Mouse (Mus musculus) yolk sac, embryonic 10.5 days (tissue): Measurements from ENCODE around the gene Gpc1.

Source experiments
- DNase-seq: peaks from one replicate; pipeline ENCODE4 v3.0.0-alpha.2; 2017; ENCODE audit warnings: low spot score

Gene Gpc1

DNA sequence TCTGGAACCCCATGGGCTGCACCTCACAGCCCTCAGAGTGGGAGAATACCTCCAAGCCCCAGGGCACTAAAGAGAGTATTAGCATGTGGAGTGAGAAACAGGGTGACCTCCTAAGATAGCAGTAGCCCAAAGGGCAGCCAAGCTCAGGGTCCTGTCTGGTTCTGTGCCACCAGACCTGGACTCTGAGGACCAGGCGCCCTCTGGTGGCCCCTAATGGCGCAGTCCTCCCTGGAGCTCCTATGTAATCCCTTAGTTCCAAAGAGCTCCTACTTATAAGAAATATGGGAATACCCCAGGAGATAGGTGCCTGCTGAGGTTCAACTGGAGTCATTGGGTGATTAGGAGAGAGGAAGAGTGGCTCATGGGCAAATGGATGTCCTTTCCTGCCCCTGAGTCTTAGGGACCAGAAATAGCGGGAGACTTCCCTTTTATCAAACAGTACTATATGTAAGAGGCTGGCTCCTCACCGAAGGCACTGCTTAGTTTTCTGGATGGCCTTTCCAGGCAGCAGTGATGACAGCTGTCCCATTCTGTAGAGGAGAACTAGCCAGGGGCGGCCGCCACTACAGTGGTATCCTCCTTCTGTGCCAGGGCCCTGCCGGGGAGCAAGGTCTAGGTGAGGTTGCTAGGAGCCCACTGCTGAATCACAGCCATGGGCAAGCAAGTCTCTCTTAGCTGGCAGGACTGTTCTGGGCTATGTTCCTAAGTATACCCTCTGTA is 2.7 kb downstream of the Gpc1 start:
- peak; percentile 40 for DNase-seq

DNA sequence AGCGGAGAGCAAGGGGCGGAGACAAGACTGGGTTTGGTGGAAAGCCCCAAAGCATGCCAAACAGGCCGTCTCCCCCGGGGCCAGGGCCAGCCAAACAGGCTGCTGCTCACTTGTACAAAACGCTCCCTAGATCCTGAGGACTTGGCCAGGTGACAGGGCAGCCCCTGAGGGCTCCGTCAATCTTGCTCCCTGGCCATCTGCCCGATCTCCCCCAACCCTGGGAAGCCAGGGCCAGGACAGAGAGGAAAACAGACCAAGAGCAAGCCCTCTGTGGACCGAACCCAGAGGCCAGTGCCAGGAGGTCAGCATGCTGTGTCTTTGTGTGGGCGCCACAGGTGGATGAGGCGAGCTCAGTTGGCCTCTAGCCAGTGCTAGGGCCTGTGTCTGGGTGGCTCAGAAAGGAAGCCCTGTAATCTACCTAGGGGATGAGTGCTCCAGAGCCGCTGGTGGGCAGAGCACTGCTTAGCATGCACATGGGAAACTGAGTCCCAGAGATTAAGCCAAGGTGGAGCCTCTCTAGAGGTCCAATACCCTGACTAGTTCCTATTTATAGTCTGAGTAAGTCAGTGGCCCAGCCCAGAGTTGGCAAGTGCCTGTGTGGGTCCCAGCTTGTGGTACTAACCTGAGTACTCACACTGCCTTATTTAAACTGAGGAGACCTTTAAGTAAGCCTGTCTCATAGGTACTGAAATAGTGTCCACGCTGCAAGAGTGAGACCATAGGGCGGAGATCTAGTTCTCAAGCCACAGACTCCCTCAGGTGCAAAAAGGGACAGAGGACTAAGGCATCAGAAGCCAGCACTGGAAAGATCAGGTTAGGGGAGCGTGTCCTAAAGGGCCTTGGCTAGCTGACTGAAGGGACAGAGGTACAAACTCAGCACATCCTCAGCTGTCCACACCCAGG is 6.7 kb downstream of the Gpc1 start:
- no peak for DNase-seq

DNA sequence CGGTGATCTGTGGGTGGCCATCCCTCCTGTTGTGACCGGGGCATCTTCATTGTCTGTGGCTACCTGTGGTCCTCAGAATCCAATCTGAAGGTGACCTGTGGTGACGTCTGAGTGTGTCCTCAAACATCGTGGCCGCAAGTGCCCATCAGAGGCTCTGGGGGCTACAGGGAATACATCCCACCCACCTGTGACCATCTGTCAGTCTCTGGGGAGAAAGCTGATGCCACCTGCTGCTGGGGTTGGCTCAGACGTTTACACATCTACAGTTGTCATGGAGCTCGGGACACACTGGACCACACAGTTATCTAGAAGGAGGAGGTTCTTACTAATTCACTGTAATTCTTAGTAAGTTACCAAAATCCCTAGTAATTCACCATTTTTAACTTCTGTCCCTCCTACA is 7.8 kb downstream of the Gpc1 start:
- DNase-seq = no peak

DNA sequence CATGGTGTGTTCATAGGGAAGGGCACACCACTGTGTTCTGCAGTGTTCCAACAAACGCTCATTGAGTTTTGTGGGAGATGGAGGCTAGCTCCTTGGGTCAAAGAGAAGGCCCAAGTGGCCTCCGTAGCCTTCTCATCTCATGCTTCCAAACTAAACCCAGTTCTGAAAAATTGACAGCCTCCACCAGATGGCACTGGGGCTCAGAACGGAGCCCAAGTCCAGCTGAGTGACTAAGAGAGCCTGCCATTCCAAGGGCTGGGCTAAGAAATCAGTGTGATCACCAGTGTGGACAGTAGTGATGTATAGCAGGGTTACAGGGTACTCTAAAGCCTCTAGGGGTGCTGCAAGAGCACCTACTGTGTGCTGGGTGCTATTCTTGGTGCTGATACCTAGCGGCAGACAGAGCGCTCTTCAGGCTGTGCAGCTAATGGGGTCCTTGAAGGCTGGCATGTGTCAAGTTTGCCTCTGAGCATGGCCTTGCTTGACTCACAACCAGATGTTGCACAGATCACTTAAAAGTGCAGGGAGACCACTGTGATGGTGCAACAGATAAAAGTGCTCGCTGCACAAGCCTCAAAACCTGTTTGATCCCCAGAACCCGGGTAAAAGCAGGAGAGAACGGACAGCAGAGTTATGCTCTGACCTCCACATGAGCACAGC is 8.9 kb downstream of the Gpc1 start:
- no peak for DNase-seq

DNA sequence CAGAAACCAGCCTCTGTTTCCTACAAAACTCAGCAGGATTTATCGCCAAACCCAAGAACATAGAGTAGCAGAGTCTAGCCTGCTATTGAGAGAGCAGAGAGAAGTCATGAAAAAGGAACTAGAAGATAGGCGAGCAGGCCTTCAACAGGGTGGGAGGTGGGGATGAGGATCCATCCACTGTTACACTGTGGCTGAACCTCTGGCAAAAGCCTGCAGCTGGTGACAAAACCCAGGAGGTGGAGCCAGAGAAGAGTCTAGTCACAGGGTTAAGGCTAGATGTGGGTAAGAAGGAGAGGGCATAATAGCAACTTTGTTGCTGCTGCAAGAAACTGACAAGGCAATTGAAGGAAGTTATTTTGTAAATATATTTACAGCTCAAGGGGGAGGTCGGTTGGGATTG is 10.0 kb downstream of the Gpc1 start:
- no peak for DNase-seq

DNA sequence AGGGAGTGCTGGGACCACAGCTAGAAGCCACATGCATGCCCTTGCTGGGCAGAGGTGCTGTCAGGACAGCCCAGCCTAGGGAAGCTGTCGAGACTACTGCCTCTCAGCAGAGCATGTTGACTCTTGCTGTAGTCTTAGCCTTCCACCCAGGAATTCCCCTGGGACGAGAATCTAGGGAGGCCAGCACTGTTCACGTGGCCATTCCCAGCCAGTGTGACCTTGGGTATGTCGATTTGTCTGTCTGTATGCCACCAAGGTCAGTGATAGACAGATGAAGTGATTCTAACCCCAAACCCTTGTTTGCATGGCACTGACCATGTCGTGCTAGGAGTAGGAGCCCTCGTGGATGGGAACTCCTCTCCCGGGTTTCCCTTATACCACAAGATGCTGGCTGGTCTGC is 14.4 kb downstream of the Gpc1 start:
- DNase-seq = no peak

DNA sequence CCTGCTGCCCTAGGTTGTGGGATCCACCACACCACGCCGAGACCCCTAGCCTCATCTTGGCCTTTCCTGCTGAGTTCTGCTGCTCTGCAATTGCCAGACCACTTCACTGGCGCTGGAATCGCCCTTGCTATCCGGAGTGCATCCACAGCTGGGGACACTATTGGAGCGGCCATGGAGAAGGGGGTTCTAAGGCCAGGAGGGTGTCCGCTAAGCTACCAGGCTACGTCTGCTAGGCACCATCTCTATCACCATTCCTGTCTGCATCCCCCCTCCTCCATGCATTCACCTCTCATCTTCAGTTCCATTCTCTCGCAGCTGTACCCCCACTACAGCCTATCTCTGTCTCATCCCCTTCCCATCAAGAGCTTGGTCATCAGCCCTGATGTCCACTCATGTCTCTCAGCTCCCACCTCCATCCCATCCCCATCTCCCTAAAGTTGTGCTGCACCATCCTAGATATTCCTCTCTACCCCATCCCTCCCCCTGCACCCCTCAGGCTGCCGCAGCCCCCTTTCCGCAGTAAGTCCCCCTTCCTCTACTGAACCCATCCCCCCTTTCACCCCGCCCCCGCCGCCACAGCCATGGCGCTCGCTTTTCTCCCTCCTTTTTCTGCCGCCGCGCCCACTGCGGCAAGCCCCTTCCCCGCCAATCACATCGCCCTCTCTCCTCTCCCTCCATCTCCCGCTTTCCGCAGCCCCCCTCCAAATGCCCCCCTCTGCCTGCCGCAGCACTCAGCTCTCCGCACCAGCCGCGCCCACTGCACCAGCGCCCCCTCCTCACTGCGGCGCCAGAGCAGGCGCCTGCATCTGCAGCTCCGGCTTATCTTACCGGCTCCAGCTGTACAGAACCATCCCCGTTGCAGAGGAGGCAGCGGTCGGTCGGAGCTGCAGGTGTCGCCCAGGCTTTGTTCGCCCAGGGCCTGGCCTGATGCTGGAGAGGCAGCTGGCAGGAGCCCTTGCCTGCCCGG is 16.7 kb downstream of the Gpc1 start:
- DNase-seq = no peak

DNA sequence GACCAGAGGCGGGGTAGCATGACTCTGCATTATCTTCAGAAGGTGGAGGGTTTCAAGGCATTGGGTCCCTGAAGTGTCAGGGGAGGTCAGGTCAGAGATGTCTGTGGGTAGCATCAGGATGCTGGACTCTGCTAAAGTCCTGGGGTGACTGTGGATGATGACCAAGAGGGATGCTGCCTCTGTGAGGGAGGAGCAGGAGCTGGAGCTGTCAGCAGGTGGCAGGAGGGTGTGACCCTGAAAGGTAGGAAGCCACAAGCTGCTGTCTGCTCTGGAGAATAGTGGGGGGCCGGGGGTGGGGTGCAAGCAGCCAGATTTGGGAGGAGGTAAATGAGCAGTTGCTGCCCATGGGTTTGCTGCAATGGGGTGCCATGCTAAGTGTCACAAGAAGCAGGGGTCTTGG is 18.0 kb downstream of the Gpc1 start:
- no peak for DNase-seq

DNA sequence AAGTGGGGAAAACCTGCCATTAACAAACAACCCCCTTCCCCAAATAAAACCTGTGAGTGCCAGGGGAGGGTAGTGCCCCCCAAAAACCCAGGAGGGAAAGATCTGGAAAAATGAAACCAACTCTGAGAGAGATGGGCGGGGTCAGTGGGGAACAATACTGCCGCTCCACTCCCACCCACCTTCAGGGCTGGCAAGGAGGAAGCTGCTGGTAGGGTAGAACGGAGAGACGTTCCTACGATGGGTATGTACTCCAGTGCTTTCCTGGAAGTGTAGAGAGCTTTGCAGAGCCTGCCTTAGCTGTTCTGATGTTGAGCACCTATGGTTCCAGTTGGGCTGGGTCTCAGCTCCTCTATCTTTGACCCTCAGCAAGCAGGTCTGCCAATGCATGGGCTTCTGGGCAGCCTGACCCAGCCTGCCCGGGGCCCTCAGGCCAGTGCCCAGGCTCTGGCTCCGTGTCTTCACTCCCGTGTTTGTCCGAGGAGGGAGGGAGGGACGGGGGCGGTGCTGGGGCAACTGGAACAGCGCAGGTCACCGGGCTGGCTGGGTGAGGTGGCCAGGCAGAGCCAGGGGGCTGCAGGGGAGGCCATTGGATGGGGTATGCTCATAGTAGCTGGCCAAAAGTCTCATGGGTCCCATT is 18.6 kb downstream of the Gpc1 start:
- DNase-seq = no peak

DNA sequence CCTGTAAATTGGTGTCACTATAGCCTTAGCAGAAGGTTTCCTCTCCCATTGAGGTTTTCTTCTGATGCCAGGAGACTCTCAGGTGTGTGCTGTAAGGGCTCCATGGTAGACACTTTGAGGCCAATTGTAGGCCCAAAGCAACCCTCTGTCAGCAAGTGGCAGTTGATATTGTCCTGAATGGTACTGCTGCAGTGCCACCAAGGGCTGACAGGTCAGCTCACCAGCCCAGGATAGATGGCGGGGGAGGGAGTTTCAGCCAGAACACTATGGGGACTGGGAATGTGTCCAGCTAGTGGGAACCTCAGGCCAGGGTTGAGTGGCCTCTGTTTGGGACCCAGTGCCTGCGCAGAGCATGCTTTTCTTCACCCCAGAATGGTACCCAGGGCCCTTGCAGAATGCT is 21.0 kb downstream of the Gpc1 start:
- no peak for DNase-seq

DNA sequence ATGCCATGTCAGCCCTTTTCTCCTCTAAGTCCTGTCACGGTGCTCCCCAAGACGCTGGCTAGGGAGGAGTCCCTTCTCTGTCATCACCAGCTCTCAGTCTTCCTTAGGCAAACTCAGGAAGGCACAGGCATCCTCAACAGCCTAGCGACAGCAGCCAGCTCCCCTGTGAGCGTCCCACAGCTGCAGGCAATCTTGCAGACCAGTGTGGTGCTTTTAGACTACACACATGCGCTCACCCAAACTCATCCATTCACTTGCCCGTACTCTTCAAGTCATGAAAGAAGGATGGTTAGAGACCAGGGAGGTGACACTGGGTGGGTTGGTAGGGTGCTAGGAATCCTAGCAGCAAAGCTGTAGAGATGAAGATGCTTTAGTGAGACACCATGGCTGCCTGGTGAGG is 30.1 kb downstream of the Gpc1 start:
- DNase-seq = no peak

DNA sequence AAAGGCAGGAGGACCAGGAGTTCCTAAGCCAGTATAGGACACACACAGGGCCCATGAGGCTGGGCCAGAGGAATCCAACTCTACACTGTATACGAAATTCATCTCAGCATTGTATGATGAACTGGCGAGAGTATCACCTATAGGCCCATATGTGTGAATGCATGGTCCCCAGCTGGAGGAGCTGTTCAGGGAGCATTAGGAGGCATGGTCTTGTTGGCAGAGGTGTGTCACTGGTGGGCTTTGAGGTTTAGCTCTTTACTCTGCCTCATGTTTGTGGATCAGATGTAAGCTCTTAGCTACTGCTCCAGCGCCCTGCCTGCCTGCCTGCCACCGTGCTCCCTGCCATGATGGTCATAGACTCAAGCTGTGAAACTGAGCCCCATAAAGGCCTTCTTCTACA is 31.8 kb downstream of the Gpc1 start:
- DNase-seq = no peak

DNA sequence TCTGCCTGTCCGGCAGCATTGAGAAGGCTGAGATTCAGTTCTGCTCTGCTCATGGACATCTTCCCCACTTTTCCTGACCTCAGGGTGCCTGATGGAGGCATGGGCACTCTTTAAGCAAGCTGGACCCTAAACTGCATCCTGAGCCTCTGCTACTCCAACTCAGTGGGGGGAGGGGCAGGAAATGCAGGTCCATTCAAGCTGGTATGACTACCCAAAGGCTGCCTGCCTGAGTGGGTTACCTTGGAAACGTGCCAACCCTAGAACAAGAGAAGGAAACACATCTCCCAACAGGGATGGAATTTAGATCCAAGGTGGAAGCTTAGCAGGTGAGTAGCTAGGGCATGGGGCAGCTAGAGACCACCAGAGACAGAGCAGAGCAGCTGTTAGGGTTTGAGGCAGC is 34.7 kb downstream of the Gpc1 start:
- no peak for DNase-seq

DNA sequence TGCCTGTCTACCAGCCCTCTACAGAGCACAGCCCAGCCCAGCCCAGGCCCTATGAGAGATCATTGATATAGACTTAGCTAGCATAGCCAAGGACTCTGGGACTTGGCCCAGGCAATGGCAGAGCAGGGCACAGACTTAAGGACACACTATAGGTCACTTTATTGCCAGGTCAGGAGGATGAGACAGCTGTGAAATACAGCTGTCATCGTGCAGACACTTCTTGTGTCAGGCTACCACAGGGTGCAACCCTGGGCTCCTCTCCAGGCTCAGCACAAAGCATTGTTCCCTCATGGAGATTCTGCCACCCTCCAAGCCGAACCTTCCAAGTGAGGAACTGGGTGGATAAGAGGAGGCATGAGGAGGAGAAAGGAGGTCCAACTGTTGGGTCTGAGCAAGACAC is 38.5 kb downstream of the Gpc1 start:
- no peak for DNase-seq

DNA sequence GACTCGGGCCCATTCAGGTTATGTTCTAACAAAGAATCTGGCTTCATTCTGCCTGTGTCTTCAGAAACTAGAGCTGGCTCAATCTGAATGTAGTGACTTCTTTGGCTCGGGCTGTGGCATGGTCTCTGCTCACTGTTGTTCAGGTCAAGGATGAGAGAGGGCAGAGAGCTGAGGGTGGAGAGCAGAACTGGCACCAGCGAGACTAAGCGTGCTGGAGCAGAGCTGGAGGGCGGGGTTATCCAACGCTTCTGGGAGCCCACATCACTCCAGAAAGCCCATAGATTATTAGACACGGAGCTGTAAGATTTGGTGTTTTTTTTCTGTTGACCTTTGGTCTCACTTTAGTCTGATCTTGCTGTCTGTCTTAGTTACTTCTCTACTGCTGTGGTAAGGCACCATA is 41.2 kb downstream of the Gpc1 start:
- no peak for DNase-seq

DNA sequence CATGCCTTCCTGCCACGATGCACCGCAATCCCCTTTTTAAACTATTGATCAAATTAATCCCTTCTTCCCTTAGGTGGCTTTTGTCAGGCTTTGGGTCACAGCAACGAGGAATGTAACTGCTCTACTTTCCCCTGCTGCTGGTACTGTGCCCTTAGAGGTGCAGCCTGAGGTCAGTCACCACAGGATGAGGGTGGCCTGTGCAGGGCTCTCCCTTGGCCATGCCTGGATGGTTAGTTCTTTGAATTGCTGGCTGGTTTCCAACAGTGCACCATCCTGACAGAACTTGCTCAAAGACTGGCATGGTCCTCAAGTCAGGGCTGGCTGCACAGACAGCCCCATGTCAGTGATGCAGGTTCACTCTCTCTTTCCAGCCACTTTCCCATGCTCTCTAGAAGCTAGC is 42.6 kb downstream of the Gpc1 start:
- no peak for DNase-seq

DNA sequence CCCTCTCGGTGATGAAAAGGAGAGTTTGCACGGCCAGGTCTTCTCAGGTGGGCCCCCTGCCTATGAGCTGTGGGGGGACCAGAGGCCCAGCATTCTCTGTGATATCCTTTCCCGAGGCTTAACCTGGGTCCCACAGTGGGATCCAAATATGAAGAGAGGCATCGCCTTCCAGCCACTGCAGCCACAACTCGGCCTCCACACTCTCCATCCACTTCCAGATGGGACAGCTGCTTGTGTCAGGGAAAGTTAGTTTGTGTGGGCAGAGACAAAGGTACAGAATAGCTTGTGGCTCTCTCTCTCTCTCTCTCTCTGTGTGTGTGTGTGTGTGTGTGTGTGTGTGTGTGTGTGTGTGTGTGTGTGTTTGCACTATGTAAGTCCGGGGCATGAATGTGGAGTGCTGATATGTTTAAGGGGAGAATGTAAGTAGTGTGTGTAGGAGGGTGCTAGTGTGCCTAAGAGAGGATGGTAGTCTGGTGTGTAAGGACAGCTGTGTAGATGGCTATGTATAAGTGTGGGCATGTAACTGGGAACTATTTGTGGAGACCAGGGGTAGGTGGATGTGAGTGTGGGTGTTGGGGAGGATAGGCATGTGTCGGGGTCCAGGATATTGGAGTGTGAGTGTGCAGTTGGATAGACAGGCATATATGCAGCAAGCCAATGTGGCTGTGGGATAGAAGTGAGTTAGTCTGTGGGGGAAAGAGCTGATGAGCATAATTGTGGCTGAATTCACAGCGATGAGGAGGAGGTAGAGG is 44.1 kb downstream of the Gpc1 start:
- no peak for DNase-seq

DNA sequence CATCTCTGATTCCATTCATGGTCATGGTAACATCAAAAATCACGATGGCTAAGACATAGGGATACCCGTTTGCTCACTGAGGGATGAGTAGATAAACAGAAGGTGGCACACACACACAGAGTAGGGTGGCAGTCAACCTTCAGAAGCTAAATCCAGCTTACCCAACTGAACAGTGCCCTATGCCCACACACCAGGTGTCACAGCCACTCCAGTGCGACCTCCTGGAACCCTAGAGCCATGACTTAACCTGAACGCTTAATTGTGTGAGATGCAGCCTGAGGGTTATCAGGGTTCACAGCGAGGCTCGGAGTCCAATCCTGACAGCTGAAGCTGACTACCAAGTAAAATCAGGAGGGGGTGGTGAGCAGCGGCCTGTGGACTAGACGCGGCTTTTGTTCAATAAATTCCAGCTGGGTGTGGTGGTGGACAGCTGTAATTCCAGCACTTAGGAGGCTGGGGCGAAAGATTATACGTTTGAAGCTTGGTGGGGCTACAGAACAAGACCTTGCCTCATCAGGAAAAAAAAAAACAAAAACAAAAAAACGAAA is 46.1 kb downstream of the Gpc1 start:
- no peak for DNase-seq

DNA sequence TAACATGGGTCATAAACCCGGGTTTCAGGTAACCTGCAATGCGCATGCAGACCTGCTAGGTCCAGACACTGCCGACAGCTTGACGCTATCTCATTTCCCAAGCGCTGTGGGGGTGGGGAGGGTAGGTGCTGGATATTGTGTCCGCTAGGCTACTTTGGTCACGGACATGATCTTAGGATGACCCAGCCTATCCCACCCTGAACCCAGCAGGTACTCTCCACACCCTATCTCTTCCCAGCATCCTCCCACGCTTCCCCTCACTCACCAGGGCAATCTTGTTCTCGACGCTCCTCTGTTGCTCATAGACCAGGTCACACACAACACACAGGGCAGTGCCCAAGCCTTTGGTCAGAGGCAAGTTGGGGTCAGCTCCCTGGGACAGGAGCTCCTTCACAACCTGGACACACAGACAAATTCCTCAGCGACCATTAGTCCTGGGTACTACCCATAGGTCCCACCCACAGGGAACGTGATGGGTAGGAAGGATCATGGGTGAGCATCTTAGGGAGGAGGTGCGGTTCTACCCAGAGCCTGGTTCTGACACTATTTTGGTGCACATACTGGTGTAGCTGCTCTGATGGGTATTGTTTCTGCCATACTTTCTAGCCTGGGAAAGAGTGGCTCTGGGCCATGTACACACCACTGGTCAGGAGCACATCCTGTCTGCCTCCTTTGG is 46.8 kb downstream of the Gpc1 start:
- no peak for DNase-seq

DNA sequence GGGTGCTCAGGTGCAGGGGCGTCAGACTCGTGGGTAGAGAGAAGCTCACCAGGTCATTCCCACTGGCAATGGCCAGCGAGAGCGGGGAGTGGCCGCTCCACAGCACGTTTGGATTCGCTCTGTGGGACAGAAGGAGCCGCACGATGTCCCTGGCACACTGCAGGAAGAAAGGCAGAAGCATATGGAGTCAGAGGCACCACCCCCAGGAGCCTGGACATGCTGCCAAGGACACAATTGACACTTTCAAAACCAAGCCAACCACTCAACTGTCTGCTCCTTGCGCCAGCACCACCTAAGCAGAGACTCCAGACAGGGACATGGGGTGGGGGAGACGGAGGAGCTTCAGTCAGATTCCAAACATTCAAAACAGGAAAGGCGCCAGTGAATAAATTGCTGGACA is 47.8 kb downstream of the Gpc1 start:
- no peak for DNase-seq
